Mouse (Mus musculus) cerebellum, adult 2 months (tissue): ENCODE data around the gene Pygl.
"Not testable (repeated sequence)": the region's sequence is repeated elsewhere in the genome, so short reads cannot be mapped to it uniquely, and the experiment has no call there.

Source experiments
- CTCF ChIP-seq: fragments of 200-500 bp; IDR thresholded peaks from 2 replicates; pipeline ENCODE4 v1.5.1; 2011; ENCODE audit warnings: low read depth, mild to moderate bottlenecking, control low read depth, low read length, moderate library complexity, borderline replicate concordance; ENCODE audit not compliant: insufficient read depth
- POLR2A ChIP-seq: fragments of 200-500 bp; IDR thresholded peaks from 2 replicates; pipeline ENCODE4 v1.6.1; 2011; ENCODE audit warnings: low read length, control low read depth, borderline replicate concordance; ENCODE audit not compliant: insufficient read depth

GRCm38 (mm10) chr12:70144106-70144587 lies 87.1 kb downstream of the Pygl start:
- not testable (repeated sequence) for TF ChIP-seq POLR2A, CTCF
